Mouse (Mus musculus) embryo, embryonic 10 days (tissue): ENCODE measurements around the gene Rhbdf2.
"Not testable (repeated sequence)": the region's sequence is repeated elsewhere in the genome, so short reads cannot be mapped to it uniquely, and the experiment has no call there.

Experiments
- DNase-seq: peaks from one replicate; pipeline ENCODE4 v3.0.0-alpha.2; 2015; ENCODE audit warnings: low spot score

Gene Rhbdf2

DNA sequence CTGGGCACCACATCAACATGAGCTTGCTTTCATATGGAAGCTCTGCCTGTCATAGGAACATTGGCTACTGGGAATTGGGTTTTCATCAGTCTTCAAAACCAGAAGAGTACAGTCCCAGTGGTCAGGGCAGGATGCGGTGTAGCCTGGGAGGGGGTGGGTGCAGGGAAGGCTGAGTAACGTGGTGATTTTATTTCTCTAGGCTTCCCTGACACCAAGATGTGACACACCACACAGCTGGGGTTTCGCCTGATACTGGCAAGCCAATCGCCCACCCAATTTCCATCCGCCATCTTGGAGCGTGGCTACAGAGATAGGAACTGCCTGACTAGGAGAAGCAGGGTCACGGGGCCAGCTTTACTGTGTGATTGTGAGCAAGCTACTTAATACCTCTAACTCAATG is 8.2 kb downstream of the Rhbdf2 start:
- no peak for DNase-seq

DNA sequence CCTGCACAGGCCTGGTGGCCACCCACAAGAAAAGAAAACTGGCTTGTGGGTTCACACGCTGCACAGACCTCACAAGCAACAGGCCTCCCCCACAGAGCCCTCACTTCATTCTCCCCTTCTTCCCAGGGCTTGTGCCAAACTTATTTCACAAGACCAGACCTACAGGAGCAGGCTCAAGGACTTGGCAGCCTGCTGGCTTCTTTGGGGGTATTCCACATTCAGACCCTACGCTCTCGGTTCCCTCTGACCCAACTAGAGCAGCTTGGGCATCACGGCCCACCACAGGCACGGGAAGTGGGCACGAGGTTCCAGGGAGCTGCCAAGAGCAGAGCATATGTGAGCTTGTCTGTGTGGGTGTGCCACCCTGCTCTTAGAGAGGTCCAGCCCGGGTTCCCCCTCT is 9.2 kb downstream of the Rhbdf2 start:
- no peak for DNase-seq

DNA sequence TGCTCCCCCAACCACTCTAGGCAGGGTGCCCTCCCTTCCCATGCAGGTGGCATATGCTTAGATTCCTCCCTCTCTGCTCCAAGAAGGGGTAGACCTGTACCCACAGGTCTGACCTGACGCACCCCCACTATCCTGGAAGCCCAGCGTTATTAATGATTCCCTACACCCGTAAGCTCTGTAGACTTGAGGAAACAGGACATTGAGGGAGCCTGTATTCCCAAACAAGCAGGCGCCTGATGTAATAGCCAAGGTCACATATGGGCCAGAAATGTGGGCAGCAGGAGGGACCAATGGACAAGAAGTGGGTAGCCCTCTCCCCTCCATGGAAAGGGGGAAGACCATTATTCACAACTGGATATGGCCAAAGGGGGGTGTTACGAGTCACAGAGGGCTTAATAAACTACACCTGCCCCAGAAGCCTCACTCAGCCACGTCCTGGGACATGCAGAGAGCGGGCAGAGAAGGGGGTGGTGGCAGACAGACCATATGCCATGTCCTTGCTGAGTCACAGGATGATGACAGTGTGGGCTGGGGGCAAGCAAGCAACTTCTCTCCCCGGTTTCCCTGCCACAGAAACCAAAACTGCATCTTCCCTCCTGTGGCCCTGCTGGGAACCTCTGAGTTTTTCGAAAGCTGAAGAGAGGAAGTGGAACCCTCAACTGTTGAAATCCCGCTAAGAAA is 10.2 kb downstream of the Rhbdf2 start:
- DNase-seq: no peak

DNA sequence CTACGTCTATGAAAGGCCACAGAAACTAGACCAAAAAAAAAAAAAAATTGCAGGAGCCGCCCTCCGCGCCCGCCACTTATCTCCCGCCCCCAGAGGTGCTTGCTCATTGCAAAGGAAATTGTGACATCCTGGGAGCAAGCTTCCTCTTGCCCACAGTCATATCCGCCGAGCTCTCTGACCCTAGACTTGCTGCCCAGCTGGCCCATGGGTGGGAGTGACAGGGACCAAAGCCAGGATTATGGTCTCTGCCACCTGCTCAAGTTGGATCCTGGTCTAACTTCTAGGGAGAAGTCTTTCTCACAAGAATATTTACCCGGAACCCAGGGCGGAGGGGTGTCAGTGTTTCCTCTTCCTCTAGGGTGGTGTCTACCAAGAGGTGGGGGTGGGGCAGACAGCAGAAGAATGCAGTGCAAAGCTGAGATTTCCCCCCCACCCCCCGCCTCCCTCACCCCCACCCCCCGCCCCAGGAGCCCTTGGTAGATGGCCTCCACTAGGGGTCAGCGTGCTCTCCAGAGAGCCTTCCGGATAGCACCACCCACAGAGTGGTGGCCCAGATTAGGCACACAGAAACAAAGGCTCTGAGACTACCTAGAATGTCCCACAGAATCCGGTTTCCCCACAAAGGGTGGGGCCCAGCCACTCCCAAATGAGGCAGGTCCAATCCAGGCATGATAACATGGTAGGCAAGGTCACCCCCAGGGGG is 10.9 kb downstream of the Rhbdf2 start:
- peak; percentile 58 for DNase-seq

DNA sequence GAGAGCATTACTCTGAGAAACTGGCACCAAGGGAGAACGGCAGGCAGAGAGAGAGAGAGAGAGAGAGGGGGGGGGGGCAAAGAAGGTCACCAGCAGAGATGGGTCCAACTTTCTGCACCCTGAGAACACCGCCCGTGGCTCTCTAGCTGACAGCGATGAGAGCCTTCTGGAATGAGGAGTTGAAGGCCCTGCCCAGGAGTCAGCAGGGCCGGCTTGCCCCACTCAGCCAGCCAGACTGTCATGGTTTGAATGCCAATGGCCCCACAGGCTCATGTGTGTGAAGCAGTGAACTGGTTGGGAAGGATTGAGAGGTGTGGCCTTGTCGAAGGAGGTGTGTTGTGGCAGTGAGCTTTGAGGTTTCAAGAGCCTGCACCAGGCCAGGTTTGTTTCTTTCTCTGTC is 13.6 kb downstream of the Rhbdf2 start:
- no peak for DNase-seq

DNA sequence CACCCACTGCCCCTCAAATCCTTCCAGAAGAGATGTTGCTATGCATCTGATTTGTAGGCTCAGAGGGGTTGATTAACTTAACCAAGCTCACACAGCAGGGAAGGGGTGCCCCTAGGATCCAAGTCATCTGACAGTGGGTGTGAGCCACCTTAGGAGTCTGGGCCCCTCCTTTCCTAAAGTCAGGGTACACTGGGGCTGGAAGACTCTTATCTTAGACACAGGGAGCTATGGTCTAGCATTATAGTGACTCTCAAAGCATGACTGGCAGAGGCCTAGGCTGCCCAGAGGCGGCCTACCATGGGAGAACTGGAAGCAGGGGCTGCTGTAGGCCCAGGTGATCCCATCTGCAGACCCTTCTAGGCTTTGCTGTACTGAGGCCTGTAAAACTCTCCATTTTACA is 14.3 kb downstream of the Rhbdf2 start:
- DNase-seq: no peak

DNA sequence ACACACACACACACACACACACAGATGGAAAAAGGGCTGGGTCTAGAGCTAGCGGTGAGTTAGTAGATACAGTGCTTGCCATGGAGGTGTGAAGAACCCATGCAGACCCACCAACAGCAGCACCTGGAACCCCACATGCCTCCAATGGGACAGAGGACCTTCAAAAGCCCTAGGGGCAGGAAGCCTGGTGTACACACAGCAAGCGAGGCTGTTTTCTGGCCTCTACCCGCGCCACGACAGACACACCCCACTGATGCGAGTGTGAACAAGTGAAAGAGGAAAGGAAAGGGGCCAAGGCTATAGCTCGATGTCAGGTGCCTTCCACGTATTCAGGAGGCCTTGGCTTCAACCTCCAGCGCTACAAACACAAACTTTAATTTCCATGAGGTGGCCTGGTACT is 14.9 kb downstream of the Rhbdf2 start:
- DNase-seq: no peak

DNA sequence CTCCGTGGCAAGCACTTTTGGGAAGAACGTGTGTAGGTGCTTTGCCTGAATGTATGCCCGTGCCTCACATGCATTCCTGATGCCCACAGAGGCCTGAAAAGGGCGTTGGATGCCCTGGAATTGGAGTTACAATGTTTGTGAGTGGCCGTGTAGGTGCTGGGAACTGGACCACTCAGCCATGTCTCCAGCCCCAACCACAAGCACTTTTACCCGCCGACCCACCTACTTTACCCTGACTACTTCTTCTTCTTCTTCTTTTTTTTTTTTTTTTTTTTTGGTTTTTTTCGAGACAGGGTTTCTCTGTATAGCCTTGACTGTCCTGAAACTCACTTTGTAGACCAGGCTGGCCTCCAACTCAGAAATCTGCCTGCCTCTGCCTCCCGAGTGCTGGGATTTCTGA is 15.7 kb downstream of the Rhbdf2 start:
- not testable (repeated sequence) for DNase-seq

DNA sequence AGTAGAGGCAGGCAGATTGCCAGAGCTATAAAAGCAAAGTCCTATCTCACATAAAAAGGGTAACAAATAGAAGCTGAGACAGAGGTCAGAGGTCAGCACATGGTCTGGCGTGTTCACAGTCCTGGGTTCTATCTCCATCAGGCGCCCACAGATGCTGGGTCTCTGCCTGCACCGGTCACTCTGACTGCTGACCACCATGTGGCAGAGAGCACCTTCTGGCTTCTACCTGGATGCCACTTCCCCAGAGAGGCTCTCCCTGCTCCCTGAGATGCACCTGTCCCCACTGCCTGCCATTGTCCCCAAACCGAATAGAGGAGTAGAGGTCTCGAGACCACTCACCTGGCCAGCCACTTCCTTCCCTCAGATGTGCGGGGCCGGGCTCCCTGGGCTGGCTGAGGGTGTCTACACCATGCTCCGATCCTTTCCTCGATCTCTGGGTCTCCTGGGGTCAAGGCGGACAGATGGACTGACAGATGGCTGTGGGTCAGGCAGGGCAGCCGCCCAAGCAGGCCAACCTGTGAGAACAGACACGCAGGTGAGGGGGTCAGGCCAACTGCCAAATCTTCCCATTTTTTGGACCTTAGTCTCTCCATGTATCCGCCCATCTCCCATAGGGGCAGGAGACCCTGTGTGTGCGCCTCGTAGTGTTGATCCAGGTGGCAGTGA is 16.7 kb downstream of the Rhbdf2 start:
- DNase-seq: peak; percentile 43

DNA sequence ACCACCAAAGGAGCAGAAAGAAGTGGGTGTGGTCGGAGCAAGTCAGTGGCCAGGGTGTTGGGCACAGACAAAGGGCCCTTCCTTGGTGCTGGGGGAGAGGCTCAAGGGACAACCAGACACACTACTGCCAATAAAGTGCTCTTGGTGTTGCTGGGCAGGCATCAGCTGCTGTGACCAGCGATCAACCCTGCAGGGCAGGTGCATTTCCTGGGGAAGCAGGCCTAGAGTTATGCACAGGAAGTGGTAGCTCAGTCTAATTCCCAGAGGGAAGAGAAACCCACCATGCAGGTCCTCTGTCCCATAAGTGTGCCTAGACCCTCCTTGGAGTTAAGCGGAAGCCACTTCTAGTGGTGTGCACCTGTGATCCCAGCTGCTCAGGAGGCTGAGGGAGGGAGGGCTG is 19.1 kb downstream of the Rhbdf2 start:
- DNase-seq: no peak

DNA sequence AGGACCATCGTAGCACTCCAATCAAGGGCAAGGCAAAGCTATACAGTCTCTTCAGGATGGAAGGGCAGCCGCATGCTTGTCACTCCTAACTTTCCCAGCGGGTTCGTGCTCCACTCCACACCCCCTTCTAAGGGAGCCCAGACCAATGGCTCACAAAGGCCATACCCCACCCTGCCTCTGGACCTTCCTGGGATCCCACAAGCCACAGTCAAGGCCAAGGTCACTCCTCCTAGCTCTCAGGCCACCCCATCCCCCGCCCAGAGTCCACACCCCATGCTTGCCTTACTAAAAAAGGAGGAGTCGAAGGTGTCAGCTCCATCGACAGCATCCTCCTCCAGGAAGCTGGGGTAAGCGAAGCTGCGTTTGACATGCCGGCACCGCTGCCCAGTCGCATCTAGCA is 22.7 kb downstream of the Rhbdf2 start:
- no peak for DNase-seq

DNA sequence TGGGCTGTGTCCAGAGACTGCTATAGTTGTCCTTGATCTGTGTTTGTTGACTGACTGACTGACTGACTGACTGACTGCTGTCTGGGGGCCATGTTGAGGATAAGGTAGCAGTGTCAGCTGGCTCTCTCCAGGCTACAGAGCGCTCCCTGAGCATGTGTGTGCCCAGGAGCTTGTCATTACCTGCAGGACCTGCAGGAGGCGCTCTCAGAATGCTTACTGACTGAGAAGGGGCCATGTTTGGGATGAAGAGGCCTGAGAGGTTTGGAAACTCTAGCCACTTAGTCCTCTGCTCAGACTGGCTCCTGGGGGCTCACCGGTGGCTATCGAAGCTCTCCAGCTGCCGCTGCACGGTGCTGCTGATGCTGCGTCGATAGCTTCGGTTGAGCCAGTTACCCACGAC is 23.5 kb downstream of the Rhbdf2 start:
- no peak for DNase-seq

DNA sequence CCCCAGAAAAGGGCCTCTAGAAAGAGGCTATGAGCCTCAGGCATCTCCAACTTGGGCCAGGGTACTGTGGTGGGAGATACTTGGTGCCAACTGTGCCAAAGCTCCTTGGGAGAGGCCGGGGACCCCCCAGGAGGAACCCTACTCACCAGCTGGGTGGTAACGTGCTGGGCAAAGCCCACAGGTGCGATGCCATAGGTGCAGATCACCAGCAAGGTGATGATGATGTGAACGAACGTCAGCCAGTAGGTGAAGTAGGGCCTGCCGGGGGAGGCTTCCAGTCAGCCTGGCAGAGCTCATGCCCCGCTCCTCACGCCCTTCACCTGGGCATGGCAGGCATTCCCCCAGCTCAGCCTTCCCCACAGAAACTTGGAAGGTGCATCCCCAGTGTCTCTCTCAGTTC is 24.8 kb downstream of the Rhbdf2 start:
- DNase-seq: no peak

DNA sequence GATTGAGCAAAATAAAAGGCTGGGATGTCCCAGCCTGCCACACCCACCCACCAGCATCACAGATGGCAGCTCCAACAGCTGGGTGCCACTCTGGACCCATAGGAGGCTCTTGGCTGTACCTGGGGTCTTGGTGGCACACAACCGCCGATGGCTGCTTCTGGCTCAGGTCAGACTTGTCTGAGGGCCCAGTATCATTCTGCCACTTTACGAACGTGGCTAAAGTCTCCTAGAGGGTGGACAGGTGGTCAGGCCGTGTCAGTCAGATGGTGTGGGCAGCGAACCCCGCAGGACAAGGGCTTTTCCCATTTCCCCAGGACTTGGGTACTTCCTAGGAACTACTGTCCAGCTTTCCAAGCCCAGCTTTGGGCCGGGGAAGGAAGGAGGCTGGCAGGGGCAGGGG is 25.7 kb downstream of the Rhbdf2 start:
- no peak for DNase-seq

DNA sequence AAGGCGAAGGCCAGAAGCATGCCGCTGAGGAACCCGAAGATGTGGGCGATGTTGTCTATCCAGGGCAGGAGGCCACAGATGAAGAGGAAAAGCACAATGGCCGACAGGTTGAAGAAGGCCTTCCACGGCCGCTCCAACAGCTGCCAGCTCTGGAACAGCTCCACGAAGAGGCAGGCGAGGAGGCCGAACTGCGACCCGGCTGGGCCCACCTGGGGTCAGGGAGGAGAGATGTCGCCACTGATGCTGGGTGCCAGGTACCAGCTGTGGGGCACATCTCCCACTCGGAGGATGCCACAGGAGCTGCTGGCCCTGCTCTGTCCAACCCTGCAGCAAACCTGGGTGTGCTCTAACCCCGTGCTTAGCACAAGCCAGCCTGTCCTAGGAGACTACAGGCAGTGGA is 27.6 kb downstream of the Rhbdf2 start:
- DNase-seq: no peak

DNA sequence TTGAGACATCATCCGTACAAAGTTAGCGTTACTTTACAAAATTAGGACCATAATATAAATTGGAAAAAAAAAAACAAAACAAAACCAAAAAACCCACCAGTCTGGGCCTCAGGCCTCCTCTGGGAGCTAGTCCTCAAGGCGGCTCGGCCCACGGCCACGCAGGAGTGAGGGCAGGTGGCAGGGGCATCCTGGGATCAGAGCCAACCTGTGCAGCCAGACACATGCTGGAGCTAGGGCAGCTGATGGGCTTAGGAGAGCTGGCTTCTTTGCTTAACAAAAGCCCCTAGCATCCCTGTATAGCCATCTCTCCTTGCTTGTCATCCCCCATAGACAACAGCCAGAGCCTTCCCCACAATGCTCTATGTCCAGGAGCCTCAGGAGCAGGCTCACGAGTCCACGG is 28.6 kb downstream of the Rhbdf2 start:
- no peak for DNase-seq

DNA sequence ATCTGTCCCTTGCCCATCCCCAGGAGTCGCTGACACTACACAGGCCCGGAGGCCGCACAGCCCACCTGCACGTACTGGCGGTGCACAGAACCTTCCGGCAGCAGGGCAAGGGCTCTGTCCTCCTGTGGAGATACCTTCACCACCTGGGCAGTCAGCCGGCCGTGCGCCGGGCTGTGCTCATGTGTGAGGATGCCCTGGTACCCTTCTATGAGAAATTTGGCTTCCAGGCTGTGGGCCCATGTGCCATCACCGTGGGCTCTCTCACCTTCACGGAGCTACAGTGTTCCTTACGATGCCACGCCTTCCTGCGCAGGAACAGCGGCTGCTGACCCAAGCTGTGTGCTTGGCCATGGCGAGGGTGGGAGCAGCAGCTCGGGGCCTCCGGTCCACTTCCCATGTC is 30.1 kb downstream of the Rhbdf2 start:
- DNase-seq: no peak

DNA sequence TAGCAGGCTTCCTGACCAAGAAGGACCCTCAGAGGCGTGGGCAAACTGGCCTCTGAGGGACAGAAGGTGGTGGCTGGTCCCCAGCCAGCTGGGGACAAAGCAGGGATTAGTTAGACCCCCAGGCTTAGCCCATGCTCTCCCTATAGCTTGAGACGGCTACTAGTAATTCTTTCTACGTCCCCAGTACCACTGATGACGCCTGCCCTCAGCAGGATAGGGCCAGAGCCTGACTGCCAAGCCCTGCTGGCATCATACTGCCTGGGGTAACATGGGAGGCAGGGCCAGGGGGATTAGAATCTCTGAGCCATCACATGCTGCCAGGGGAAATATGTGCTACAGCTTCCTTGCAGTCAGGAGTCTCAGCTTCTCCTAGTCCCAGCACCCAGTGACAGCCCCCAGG is 33.5 kb downstream of the Rhbdf2 start:
- DNase-seq: no peak

DNA sequence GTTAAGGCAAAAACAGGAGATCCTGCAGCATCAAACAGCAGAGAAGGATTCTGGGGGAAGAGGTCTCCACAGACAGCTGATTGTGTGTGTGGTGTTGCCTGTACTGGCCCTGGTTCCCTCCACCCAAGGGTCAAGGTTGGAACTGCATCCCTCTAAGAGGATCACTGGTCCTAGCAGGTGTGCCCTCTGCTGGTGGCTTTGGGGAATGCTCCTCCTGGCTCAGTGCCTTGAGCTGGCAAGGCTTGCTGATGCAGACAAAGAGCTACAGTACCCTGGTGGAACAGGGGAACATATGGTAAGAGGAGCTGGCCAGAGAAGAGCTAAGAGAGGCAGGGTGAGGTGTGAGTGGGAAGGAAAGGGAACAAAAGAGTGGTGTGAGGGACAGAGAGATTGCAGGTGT is 34.4 kb downstream of the Rhbdf2 start:
- DNase-seq: peak; percentile 97

DNA sequence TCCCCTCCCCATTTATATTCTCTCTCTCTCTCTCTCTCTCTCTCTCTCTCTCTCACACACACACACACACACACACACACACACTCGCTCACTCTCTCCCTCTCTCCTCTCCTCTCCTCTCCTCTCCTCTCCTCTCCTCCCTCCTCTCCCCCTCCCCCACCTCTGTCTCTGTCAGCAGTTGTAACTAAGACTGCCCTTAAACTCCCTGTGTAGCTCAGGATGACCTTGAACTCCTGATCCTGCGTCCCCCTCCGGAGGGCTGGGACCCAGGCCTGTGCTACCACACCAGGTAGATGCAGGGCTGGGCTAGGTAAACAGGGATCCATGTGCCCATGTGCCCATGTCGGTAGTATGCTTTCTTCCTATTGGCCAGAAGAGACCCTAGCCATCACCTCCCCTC is 35.2 kb downstream of the Rhbdf2 start:
- DNase-seq: no peak

DNA sequence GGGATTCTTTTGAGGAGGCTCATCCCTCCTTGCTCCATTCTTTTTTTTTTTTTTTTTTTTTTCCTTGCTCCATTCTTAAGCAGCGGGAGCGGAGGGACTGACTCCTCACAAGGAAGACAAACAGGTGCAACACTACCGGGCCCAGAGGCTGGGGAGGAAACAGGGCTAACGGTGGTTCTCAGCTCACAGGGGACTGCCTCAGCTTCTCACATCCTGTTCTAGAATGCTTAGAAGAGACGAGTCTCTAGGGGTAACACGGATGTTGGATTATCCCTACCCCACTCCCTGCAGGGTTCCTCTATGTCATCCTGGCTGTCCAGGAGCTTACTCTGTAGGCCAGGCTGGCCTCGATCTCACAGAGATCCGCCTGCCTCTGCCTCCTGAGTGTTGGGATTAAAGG is 37.2 kb downstream of the Rhbdf2 start:
- no peak for DNase-seq

DNA sequence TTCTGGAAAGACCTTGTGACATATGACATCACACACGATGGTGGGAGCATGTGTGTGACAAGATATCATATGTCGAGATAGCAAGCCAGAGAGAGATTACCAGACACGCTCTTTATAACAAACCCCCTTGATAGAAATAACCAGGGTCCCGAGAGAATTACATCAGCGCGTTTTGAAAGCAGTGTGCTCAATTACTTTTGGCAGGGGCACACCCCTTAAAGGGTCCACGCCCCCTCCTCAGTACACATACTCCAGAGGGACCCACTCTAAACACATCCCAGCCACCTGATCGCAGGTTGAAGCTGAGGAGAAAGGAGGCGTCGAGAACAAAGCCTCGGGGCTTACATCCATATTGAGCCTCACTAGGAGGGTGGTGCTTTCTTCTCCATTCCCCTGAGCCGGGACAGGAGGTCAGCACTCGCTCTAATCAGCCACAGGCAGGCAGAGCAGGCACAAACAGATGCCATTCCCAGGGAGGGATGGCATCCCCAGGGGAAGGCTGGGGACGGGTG is 37.7 kb downstream of the Rhbdf2 start:
- DNase-seq: no peak
